Comparison of ENCODE assay signal across 22 mouse cellular contexts in genomic region chr12:8662175-8662574, GRCm38 (mm10). TPM values are rescaled to one million over a fixed set of nuclear protein-coding genes. Genes with fewer than 3 reads are reported as not detected.
A peak's percentile ranks its signal among the peaks of the same experiment; 100 is the strongest.
DNase-seq lines count a peak whose midpoint lies in the region; ATAC-seq and TF ChIP-seq lines count a peak whose summit lies in the region.
"Had no signal": no experiment of that assay in that cellular context is flagged by ENCODE, and none has a peak within 500 bp of the region (broad histone marks: within the 10 kb centered on the region; RNA-seq: fewer than 3 reads in every experiment).

No protein-coding gene starts in this region.

- no peak overlapping the region for H3K4me3 ChIP-seq in G1E (ENCODE audit: low read depth, low read length)
- H3K4me3 ChIP-seq in intestine, postnatal 0 days (ENCODE audit: low read depth, low read length): no peak overlapping the region
- no peak overlapping the region for H3K4me3 ChIP-seq in limb, embryonic 10.5 days
- H3K4me3 ChIP-seq in forebrain, embryonic 12.5 days (replicated peaks): no peak overlapping the region
- H3K4me3 ChIP-seq: erythroblast, embryonic 14.5 days; kidney, embryonic 15.5 days; midbrain, embryonic 10.5 days had no signal

- H3K27me3 ChIP-seq in G1E (ENCODE audit: insufficient read depth, low read length): peaks cover 7% of the 10 kb centered on the region; the same call in 1 of the 2 replicates
- no peaks in the 10 kb centered on the region for H3K27me3 ChIP-seq in intestine, postnatal 0 days (replicated peaks; ENCODE audit: control insufficient read depth, insufficient read depth, low read length)
- H3K27me3 ChIP-seq in limb, embryonic 10.5 days (ENCODE audit: low read depth, poor library complexity, severe bottlenecking): no peaks in the 10 kb centered on the region
- no peaks in the 10 kb centered on the region for H3K27me3 ChIP-seq in forebrain, embryonic 12.5 days
- H3K27me3 ChIP-seq: CH12.LX; kidney, embryonic 15.5 days had no signal

- DNase-seq in lung, postnatal 36 days: peak; percentile 19
- no peak for DNase-seq in lung, postnatal 10 days
- DNase-seq in G1E (ENCODE audit: low spot score): no peak
- peak; percentile 24 to 43 for DNase-seq in thymus, postnatal 36 days
- no peak for DNase-seq in limb, embryonic 10.5 days (ENCODE audit: low spot score)
- DNase-seq: adrenal gland, postnatal 25 days; cerebellum, adult 8-10 months; heart, postnatal 4 days; layer of hippocampus, postnatal 36 days; left cerebral cortex, postnatal 4 days; lung, embryonic 14.5 days; retina, postnatal 1 day had no signal

- TF ChIP-seq CTCF in G1E (IDR thresholded peaks at IDR 0.05; ENCODE audit: low read depth, low read length): no peak
- TF ChIP-seq CTCF in intestine, postnatal 0 days (IDR thresholded peaks at IDR 0.05; ENCODE audit: low read depth): no peak

- no peaks in the 10 kb centered on the region for H3K36me3 ChIP-seq in G1E (replicated peaks)
- no peaks in the 10 kb centered on the region for H3K36me3 ChIP-seq in intestine, postnatal 0 days (ENCODE audit: control insufficient read depth, insufficient read depth)
- H3K36me3 ChIP-seq in limb, embryonic 10.5 days: no peaks in the 10 kb centered on the region
- no peaks in the 10 kb centered on the region for H3K36me3 ChIP-seq in forebrain, embryonic 12.5 days (replicated peaks)
- H3K36me3 ChIP-seq: kidney, embryonic 15.5 days; midbrain, embryonic 10.5 days had no signal

- peaks cover 11% of the 10 kb centered on the region for H3K4me1 ChIP-seq in G1E (ENCODE audit: insufficient read depth, low read depth, low read length)
- peaks cover 6% of the 10 kb centered on the region for H3K4me1 ChIP-seq in intestine, postnatal 0 days (replicated peaks; ENCODE audit: control insufficient read depth, insufficient read depth, low read length)
- no peaks in the 10 kb centered on the region for H3K4me1 ChIP-seq in limb, embryonic 10.5 days
- H3K4me1 ChIP-seq in forebrain, embryonic 12.5 days: no peaks in the 10 kb centered on the region
- H3K4me1 ChIP-seq: midbrain, embryonic 10.5 days had no signal

- H3K27ac ChIP-seq in intestine, postnatal 0 days (ENCODE audit: low read depth, low read length): no peak overlapping the region
- H3K27ac ChIP-seq in limb, embryonic 10.5 days: no peak overlapping the region
- no peak overlapping the region for H3K27ac ChIP-seq in forebrain, embryonic 12.5 days
- H3K27ac ChIP-seq: hindbrain, postnatal 0 days; kidney, embryonic 15.5 days; midbrain, embryonic 10.5 days had no signal

- H3K9me3 ChIP-seq in G1E (replicated peaks): no peaks in the 10 kb centered on the region
- H3K9me3 ChIP-seq in intestine, postnatal 0 days (ENCODE audit: control insufficient read depth): no peaks in the 10 kb centered on the region
- no peaks in the 10 kb centered on the region for H3K9me3 ChIP-seq in limb, embryonic 10.5 days (replicated peaks)
- no peaks in the 10 kb centered on the region for H3K9me3 ChIP-seq in forebrain, embryonic 12.5 days
- H3K9me3 ChIP-seq: kidney, embryonic 15.5 days; midbrain, embryonic 10.5 days had no signal

- WGBS in intestine, postnatal 0 days: 6% methylated on average over 2 of the region's 2 CpGs
- 37% methylated on average over 2 of the region's 2 CpGs for WGBS in limb, embryonic 10.5 days
- WGBS in forebrain, embryonic 12.5 days: 69% methylated on average over 2 of the region's 2 CpGs

- peak overlapping the region; percentile 10; the same call in 1 of the 2 replicates for H3K4me2 ChIP-seq in intestine, postnatal 0 days (replicated peaks; ENCODE audit: low read depth)
- no peak overlapping the region for H3K4me2 ChIP-seq in forebrain, embryonic 12.5 days
- H3K4me2 ChIP-seq: kidney, embryonic 15.5 days; liver, embryonic 11.5 days; lung, embryonic 14.5 days had no signal

- no peak overlapping the region for H3K9ac ChIP-seq in intestine, postnatal 0 days (ENCODE audit: low read depth, low read length)
- H3K9ac ChIP-seq in forebrain, embryonic 12.5 days: no peak overlapping the region
- H3K9ac ChIP-seq: forebrain, postnatal 0 days; kidney, embryonic 15.5 days; lung, embryonic 14.5 days had no signal

- ATAC-seq in G1E (ENCODE audit: extremely low read depth, insufficient number of reproducible peaks, low FRiP score, poor library complexity, severe bottlenecking): peak; percentile 40
- no peak for ATAC-seq in intestine, postnatal 0 days
- no peak for ATAC-seq in forebrain, embryonic 12.5 days (ENCODE audit: low FRiP score)
- ATAC-seq in megakaryocyte-erythroid progenitor cell, adult 5-6 weeks (replicated peaks; ENCODE audit: low FRiP score, low TSS enrichment, poor library complexity, severe bottlenecking): no peak
- ATAC-seq: hindbrain, postnatal 0 days had no signal

RNA-seq across cellular contexts. Expression of gene Pum2, which starts 11.8 kb away (rescaled TPM):
- total RNA-seq in G1E (2014; fragmentation: Nextera tagmentation): 178 and 191 TPM in 2 replicates
- total RNA-seq in G1E (2017): 151 and 172 TPM in 2 replicates
- 51.3 and 72.9 TPM in 2 replicates for polyA plus RNA-seq in G1E (2012)
- 22.7 and 23.6 TPM in 2 replicates for polyA plus RNA-seq in intestine, postnatal 0 days (2015; fragmentation: Nextera tagmentation; extraction: Ambion mirVana)
- 58.4 and 65.6 TPM in 2 replicates for polyA plus RNA-seq in limb, embryonic 10.5 days (2016; fragmentation: Nextera tagmentation; extraction: Ambion mirVana)
- polyA plus RNA-seq in forebrain, embryonic 12.5 days (2016; fragmentation: Nextera tagmentation; extraction: Ambion mirVana): 94.6 and 97.9 TPM in 2 replicates
- total RNA-seq in megakaryocyte-erythroid progenitor cell, adult 5-6 weeks (2014; fragmentation: Nextera tagmentation): 111 and 154 TPM in 2 replicates
- total RNA-seq in megakaryocyte-erythroid progenitor cell, adult 5-6 weeks (2017): 109 and 153 TPM in 2 replicates

Comparison
In these comparisons a context has a peak if more than half of its experiments do, and no peak if none do; other contexts are left out.
1. DNase-seq: peak in lung, postnatal 36 days (single experiment) and thymus, postnatal 36 days (2 of 2); none in lung, postnatal 10 days (single experiment), G1E (single experiment) and limb, embryonic 10.5 days (single experiment).